Comparison of ENCODE assay signal across 13 mouse cellular contexts in the genomic region with DNA sequence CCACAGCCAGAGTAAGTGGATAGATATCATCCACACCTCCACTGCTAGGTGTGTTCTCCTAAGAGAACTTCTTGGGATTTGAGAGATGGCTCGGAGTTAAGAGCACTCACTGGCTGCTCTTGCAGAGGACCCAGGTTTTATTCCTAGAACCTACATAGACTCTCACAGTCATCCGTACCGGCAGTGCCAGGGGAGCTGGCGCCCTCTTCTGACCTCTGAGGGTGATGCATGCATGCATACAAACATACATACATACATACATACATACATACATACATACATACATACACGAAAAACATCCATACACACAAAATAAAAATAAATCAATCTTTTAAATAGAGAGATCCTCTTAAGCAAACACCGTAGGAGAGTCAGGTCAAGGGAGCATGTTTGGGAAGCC.
A peak's percentile ranks its signal among the peaks of the same experiment; 100 is the strongest.
DNase-seq lines count a peak whose midpoint lies in the region; ATAC-seq and TF ChIP-seq lines count a peak whose summit lies in the region.
"Had no signal": no experiment of that assay in that cellular context is flagged by ENCODE, and none has a peak within 500 bp of the region (broad histone marks: within the 10 kb centered on the region; RNA-seq: fewer than 3 reads in every experiment).

No protein-coding gene starts in this region.

- POLR2A ChIA-PET in Patski (lab: Charles Lee) = interaction anchor here (0.6 kb wide), 1 partner anchor 407 kb away, joined by 6 read pairs; no protein-coding TSS in a partner anchor

- no peaks in the 10 kb centered on the region for H3K36me3 ChIP-seq in intestine, postnatal 0 days (ENCODE audit: control insufficient read depth, insufficient read depth)
- H3K36me3 ChIP-seq in intestine, embryonic 15.5 days = no peaks in the 10 kb centered on the region
- H3K36me3 ChIP-seq: neural tube, embryonic 13.5 days; stomach, embryonic 15.5 days had no signal

- H3K9me3 ChIP-seq in intestine, postnatal 0 days (ENCODE audit: control insufficient read depth) = no peaks in the 10 kb centered on the region
- no peaks in the 10 kb centered on the region for H3K9me3 ChIP-seq in intestine, embryonic 15.5 days
- H3K9me3 ChIP-seq: neural tube, embryonic 13.5 days; stomach, embryonic 15.5 days had no signal

- WGBS in intestine, postnatal 0 days = 84% methylated on average over 6 of the region's 6 CpGs
- 90% methylated on average over 6 of the region's 6 CpGs for WGBS in intestine, embryonic 15.5 days

- no peaks in the 10 kb centered on the region for H3K27me3 ChIP-seq in intestine, postnatal 0 days (replicated peaks; ENCODE audit: control insufficient read depth, insufficient read depth, low read length)
- no peaks in the 10 kb centered on the region for H3K27me3 ChIP-seq in intestine, embryonic 15.5 days (replicated peaks)
- no peaks in the 10 kb centered on the region for H3K27me3 ChIP-seq in Patski
- H3K27me3 ChIP-seq: neural tube, embryonic 13.5 days; stomach, embryonic 15.5 days had no signal

- peak; percentile 17 for DNase-seq in lung, postnatal 14 days
- DNase-seq in lung, postnatal 4 days = no peak
- no peak for DNase-seq in Patski (ENCODE audit: low read depth, low spot score)
- DNase-seq in layer of hippocampus, adult 18-20 months (ENCODE audit: low spot score in 2 of 2) = no peak
- DNase-seq: left cerebral cortex, postnatal 4 days; right cerebral cortex, adult 18-20 months had no signal

- no peak overlapping the region for H3K4me2 ChIP-seq in intestine, postnatal 0 days (replicated peaks; ENCODE audit: low read depth)
- H3K4me2 ChIP-seq in intestine, embryonic 15.5 days (replicated peaks) = no peak overlapping the region
- H3K4me2 ChIP-seq: neural tube, embryonic 13.5 days; stomach, embryonic 15.5 days had no signal

- H3K27ac ChIP-seq in intestine, postnatal 0 days (ENCODE audit: low read depth, low read length) = no peak overlapping the region
- no peak overlapping the region for H3K27ac ChIP-seq in intestine, embryonic 15.5 days
- H3K27ac ChIP-seq: neural tube, embryonic 13.5 days; stomach, embryonic 15.5 days had no signal

- peak; percentile 54 for TF ChIP-seq CTCF in intestine, postnatal 0 days (IDR thresholded peaks at IDR 0.05; ENCODE audit: low read depth)
- peak; percentile 43 for TF ChIP-seq CTCF in Patski (IDR thresholded peaks at IDR 0.05)

- no peak for ATAC-seq in intestine, postnatal 0 days
- no peak for ATAC-seq in intestine, embryonic 15.5 days
- ATAC-seq in Patski = no peak
- peak; percentile 60 for ATAC-seq in megakaryocyte, adult 5-6 weeks (ENCODE audit: poor library complexity, severe bottlenecking)
- no peak for ATAC-seq in activated CD4-positive, CD25-positive, alpha-beta regulatory T cell, adult 4 months

- no peak overlapping the region for H3K9ac ChIP-seq in intestine, postnatal 0 days (ENCODE audit: low read depth, low read length)
- H3K9ac ChIP-seq in intestine, embryonic 15.5 days = no peak overlapping the region
- H3K9ac ChIP-seq: neural tube, embryonic 13.5 days; stomach, embryonic 15.5 days had no signal

- in situ Hi-C loops in Patski (cut with MboI; ENCODE audit: low pct_unique_long_range_greater_than_20kb) = loop anchor here (5.0 kb wide), 1 partner anchor 66 kb away; no protein-coding TSS in a partner anchor

- no peaks in the 10 kb centered on the region for H3K4me1 ChIP-seq in intestine, postnatal 0 days (replicated peaks; ENCODE audit: control insufficient read depth, insufficient read depth, low read length)
- H3K4me1 ChIP-seq in intestine, embryonic 15.5 days (replicated peaks) = no peaks in the 10 kb centered on the region
- H3K4me1 ChIP-seq: stomach, embryonic 15.5 days had no signal

- CTCF ChIA-PET in Patski (lab: Charles Lee) = interaction anchor here (1.5 to 1.8 kb wide), 2 partner anchors 9 to 71 kb away, joined by 4 to 7 read pairs; no protein-coding TSS in a partner anchor

- no peak overlapping the region for H3K4me3 ChIP-seq in intestine, postnatal 0 days (ENCODE audit: low read depth, low read length)
- no peak overlapping the region for H3K4me3 ChIP-seq in intestine, embryonic 15.5 days (replicated peaks)
- H3K4me3 ChIP-seq: erythroblast, embryonic 14.5 days; neural tube, embryonic 13.5 days; stomach, embryonic 15.5 days had no signal
